Mouse (Mus musculus) neutrophil, adult 59 days (primary cell): ENCODE measurements around the gene H2afz. TPM values are rescaled to one million over a fixed set of nuclear protein-coding genes. Genes with fewer than 3 reads are reported as not detected.

Experiments used
- total RNA-seq, 2 experiments: library from RNA; stranded (reverse); gene quantifications; 1 replicate in 1 of 2; 2 replicates in 1 of 2; pipeline ENCODE4 v1.2.4; 2023

The H2afz gene
- total RNA-seq: 100 to 1,000 TPM; 464 to 488 TPM

DNA sequence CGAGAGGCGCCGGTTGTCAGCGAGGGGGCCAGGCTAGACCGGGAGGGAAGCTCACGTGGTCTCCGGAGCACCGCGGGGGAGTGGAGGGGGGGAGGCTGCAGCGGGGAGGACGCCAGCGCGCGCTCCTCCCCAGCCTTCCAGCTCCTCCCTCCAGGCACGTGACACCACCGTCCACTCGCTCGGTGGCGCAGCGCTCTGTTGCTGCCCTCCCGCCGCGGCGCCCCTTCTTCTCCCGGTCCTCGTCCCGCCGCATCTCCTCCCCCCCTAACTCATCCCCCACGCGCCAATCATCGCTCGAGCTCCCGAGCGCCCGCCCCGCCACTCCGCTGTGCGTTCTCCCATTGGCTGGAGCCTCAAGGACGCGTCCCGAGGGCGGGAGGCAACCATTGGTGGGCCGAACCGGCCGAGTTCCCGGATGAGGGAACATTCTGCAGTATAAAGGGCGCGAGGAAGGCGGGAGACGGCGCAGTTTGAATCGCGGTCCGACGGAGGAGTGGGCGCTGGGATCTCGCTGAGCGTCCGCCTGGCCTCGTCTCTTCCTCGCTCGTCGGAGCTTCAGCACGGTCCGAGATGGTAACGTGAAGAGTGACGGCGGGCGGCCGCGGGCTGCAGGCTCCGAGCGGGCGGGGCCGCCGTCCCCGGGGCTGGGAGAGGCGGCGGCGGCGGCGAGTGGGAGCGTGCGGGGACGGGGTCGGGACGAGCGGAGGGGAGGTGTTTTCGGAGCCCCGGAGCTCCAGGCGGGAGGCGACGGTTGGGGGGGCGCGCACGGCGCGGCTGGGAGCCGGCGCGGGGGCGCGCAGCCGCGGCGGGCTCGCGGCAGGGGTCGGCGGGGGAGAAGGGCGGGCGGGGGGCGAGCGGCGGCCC lies at the start of gene H2afz:
Gene H2afz (plus strand): TSS at position 364 of the 864 bp plus-strand sequence.

DNA sequence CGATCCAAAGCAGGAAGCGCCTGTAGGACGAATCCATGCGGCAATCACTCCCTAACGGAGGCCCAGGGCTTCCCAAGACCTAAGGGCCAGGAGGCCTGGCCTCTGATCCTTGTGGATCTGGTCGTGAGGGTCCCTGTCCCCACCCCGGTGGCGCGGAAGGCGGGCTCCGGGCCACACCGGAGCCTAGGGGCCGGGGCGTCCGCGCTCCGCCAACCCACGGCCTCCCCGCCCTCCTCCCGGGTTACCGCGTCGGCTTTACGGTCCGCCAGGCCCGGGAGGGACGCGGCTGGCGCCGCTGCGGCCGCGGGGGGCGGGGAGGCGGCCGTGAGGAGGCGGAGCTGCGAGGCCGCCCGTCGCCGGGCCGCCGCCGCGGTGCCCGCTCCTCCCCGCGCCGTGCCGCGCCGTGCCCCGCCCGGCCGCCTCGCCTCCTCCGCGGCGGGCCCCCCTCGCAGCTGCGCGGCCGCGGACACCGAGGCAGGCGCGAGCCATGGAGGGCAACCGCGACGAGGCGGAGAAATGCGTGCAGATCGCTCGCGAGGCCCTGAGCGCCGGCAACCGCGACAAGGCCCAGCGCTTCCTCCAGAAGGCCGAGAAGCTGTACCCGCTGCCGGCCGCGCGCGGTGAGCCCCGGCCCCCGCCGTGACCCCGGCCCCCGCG lies 3.3 kb downstream of the H2afz start, which contains the start of gene Dnajb14:
Gene Dnajb14 (plus strand): TSS at position 239 of the 657 bp plus-strand sequence.

Other genes starting within 250 kb of the H2afz start
- not detected for gene Ddit4l, start 242.9 kb upstream of the H2afz start, total RNA-seq
- not detected for gene Gm21962, start 193.0 kb upstream of the H2afz start, total RNA-seq
- 10 to 100 TPM; 15.9 to 23.9 TPM for gene Dnajb14, start 3.2 kb downstream of the H2afz start, total RNA-seq
- gene Lamtor3, start 54.0 kb downstream of the H2afz start, total RNA-seq: 10 to 100 TPM; 62.0 to 78.3 TPM
- gene Dapp1, start 117.1 kb downstream of the H2afz start, total RNA-seq: 10 to 100 TPM; 44.5 to 48.6 TPM
- not detected for gene 1110002E22Rik, start 200.6 kb downstream of the H2afz start, total RNA-seq
- gene Gm5105, start 202.9 kb downstream of the H2afz start, total RNA-seq: not detected